Mouse (Mus musculus): ENCODE results near the gene Nsg2. TPM values are rescaled to one million over a fixed set of nuclear protein-coding genes. Genes with fewer than 3 reads are reported as not detected.

Gene Nsg2
- polyA plus RNA-seq, 1 experiment from 2014 or later: 2.8 TPM

DNA sequence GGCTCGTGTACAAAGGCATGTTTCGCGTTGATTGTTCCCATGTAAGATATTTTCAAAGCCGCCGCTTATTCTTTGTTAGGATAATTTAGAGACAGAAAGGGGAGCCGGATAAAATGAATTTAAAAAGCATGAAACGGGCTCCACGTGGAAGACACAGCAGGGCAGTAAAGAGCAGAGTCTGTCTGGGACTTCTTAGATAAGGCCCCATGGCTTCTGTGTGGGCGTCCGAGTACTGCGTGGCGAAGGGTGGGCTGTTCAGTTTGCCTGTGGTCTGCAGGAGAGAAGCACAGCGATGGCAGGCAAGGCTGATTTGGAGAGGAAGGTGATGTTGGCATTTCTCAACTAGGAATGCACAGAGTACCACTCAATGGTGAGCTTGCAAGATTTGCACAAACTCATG, 57.6 kb downstream of the Nsg2 start:
- Histone ChIP-seq H3K4me1 (no peaks in the 10 kb centered on the region), H3K27me3 (no peaks in the 10 kb centered on the region), H3K4me2 (no peak overlapping the region), H3K27ac (no peak overlapping the region), H3K36me3 (no peaks in the 10 kb centered on the region), H3K9ac (no peak overlapping the region), H3K9me3 (no peaks in the 10 kb centered on the region), H3K4me3 (no peak overlapping the region)
- WGBS: 85% methylated on average over 13 of the region's 13 CpGs
- ATAC-seq (ENCODE audit: borderline replicate concordance, extremely low read depth, low FRiP score, low TSS enrichment): no peak

DNA sequence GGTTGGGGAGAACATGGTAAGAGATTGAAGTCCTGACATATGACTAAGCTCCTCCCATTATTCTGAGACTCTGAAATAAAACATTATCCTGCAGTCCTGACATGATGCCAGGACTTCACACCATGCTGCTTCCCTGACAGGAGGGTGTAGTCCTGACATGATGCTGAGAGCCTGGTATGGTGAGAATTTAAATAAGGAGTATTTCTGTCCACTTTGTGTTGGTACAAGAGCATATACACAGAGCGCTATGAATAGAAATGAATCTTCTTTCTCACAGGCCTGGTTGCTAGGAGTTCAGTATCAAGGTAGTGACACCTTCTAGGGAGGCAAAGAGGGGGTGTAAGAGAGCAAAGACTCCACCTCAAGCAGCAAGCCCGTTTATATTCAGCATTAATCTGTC, 60.8 kb downstream of the Nsg2 start:
- no peak overlapping the region for H3K4me2 ChIP-seq
- H3K9ac ChIP-seq: no peak overlapping the region
- no peaks in the 10 kb centered on the region for H3K36me3 ChIP-seq
- WGBS: 60% methylated on average over 2 of the region's 2 CpGs
- no peaks in the 10 kb centered on the region for H3K27me3 ChIP-seq
- no peak overlapping the region for H3K4me3 ChIP-seq
- H3K4me1 ChIP-seq: no peaks in the 10 kb centered on the region
- H3K9me3 ChIP-seq: no peaks in the 10 kb centered on the region
- ATAC-seq (ENCODE audit: borderline replicate concordance, extremely low read depth, low FRiP score, low TSS enrichment): no peak
- no peak overlapping the region for H3K27ac ChIP-seq

DNA sequence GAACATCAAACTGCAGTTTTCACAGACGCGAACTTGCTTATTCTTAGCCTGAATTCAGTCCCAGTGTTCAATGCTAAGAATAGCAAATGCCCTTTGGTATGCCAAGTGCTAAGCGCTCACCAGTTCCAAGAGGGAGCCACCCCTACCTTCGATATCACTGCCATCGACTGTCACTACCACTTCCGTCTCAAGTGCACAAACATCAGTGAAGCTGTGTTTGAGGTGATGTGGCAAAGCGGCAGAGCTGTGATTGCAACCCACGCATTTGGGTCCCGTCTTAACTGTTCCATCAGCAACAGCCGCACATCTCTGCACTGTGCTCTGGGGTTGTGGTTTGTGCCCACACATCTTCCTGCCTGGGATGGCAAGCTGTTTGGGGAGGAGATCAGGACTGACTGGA, 61.6 kb downstream of the Nsg2 start:
- Histone ChIP-seq H3K4me2 (no peak overlapping the region), H3K27me3 (no peaks in the 10 kb centered on the region), H3K4me3 (no peak overlapping the region), H3K36me3 (no peaks in the 10 kb centered on the region), H3K9ac (no peak overlapping the region), H3K4me1 (no peaks in the 10 kb centered on the region), H3K27ac (no peak overlapping the region), H3K9me3 (no peaks in the 10 kb centered on the region)
- 68% methylated on average over 10 of the region's 10 CpGs for WGBS
- ATAC-seq (ENCODE audit: borderline replicate concordance, extremely low read depth, low FRiP score, low TSS enrichment): no peak

DNA sequence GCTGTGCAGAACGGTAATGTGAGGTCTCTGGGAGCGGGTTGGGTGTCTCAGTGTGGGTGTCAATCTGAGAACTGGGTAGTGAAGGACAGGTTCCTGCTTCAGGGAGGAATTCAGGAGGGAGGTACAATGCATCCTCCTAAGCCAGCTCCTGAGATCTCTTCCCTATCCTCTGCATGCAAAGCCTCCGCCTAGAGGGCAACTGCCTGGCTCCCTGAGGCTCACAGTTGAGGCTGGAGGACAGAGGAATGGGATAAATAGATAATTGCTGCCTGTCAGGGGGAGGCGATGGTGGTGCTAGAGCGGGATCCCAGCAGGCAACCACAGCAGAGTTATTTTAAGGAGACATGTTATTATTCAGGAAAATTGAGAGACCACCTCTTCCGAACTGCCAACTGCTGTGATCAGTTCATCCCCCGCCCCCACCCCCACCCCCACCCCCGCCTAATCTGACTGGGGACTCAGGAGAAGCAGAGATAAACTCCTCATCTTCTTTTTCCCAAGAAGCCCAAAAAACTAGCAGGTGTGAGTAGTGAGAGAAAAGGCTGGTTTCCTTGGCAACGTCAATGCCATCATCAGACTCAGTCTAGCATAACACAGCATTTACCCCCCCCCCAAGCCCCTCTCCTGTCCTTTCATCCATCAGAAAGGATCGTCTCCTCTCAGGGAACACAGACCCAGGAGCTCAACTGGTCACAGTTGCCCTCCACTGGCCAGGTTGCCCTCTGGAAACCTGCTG, 63.7 kb downstream of the Nsg2 start:
- ATAC-seq (ENCODE audit: borderline replicate concordance, extremely low read depth, low FRiP score, low TSS enrichment): no peak
- 17% methylated on average over 10 of the region's 10 CpGs for WGBS
- 0 out of 2 replicates have a peak, but pooled peaks cover 3% of the 10 kb centered on the region for H3K4me1 ChIP-seq
- no peaks in the 10 kb centered on the region for H3K9me3 ChIP-seq
- no peak overlapping the region for H3K9ac ChIP-seq
- H3K27me3 ChIP-seq: no peaks in the 10 kb centered on the region
- H3K4me3 ChIP-seq: no peak overlapping the region
- no peak overlapping the region for H3K27ac ChIP-seq
- no peaks in the 10 kb centered on the region for H3K36me3 ChIP-seq
- H3K4me2 ChIP-seq: no peak overlapping the region

DNA sequence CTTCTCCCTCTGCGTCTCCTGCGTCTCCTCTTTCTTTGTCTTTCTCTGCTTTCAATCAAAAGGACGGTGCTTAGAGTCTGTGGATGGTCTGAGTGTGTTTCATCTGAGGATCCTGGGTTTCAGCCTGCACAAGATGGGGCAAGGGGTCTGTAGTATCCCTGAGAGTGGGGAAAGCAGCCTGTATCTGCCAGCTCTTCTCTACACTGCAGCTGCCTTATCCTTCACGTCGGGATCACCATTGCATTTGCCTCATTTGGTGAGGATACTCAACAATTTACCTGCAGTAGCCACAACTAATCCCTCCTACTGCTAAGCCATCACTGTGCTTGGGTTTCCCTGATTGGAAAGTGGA, 64.2 kb downstream of the Nsg2 start:
- no peak overlapping the region for H3K4me3 ChIP-seq
- 24% methylated on average over 5 of the region's 5 CpGs for WGBS
- no peak for ATAC-seq (ENCODE audit: borderline replicate concordance, extremely low read depth, low FRiP score, low TSS enrichment)
- H3K4me2 ChIP-seq: no peak overlapping the region
- no peaks in the 10 kb centered on the region for H3K36me3 ChIP-seq
- H3K9ac ChIP-seq: no peak overlapping the region
- no peaks in the 10 kb centered on the region for H3K9me3 ChIP-seq
- H3K27ac ChIP-seq: no peak overlapping the region
- H3K27me3 ChIP-seq: no peaks in the 10 kb centered on the region
- H3K4me1 ChIP-seq: 0 out of 2 replicates have a peak, but pooled peaks cover 3% of the 10 kb centered on the region

DNA sequence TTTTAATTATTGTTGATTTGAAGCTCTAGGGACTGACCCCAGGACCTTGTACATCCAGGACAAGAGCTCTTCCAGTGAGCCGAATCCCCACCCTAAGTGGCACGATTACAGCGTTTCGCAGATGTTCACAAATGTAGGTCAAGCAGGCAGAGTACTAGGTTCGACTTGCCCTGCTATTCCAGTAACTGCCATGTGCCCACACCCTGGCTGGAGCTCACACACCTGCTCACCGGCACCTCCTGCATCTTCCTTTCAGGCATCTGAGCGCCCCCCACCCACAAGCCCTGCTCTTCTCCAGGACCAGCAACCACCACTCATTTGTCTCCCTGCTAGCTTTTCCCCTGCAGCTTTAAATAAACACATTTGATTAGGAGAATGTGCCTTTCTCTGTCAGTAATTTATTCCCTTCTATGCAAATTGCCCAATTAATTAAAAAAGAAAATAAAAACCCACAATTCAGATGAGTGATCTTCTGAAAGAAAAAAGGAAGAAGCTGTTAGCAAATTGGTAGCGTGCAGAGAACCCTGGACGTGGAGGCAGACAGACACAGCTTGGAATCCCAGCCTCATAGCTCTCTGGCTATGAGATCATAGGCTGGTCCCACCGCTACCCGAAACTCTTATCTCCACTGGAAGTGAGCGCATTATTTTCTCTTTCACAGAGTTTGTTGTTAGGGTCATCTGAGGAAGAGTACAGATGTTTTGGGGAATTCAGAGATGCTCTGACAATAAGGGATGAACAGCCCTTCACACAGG, 68.7 kb downstream of the Nsg2 start:
- ATAC-seq (ENCODE audit: borderline replicate concordance, extremely low read depth, low FRiP score, low TSS enrichment): no peak
- no peak overlapping the region for H3K4me3 ChIP-seq
- H3K27me3 ChIP-seq: 0 out of 2 replicates have a peak, but pooled peaks cover 4% of the 10 kb centered on the region
- no peak overlapping the region for H3K9ac ChIP-seq
- 48% methylated on average over 12 of the region's 12 CpGs for WGBS
- peaks cover 8% of the 10 kb centered on the region; the same call in 1 of the 2 replicates for H3K4me1 ChIP-seq
- no peak overlapping the region for H3K27ac ChIP-seq
- no peaks in the 10 kb centered on the region for H3K36me3 ChIP-seq
- H3K9me3 ChIP-seq: no peaks in the 10 kb centered on the region
- no peak overlapping the region for H3K4me2 ChIP-seq

DNA sequence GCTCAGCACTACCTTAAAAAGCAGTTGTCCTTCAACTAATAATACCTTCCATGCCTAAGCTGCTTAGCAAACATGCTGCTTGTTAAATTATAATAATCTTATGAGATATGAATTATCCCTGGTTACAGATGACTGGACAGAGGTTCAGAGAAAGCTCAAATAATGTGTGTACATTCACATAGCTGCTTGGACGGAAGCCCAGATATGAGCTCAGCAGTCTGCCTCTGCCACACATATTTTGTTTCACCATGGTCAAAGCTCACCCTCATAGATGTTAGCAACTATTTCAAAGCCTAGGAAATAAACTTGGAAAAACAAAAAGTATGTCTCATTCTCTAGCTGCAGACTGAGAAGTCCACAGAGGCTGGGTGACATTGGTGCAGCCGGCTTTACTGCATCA, 74.9 kb downstream of the Nsg2 start:
- WGBS: 30% methylated on average over 2 of the region's 2 CpGs
- Histone ChIP-seq H3K4me1 (peaks cover 15% of the 10 kb centered on the region), H3K4me3 (no peak overlapping the region), H3K9me3 (no peaks in the 10 kb centered on the region), H3K27ac (no peak overlapping the region), H3K9ac (no peak overlapping the region), H3K36me3 (no peaks in the 10 kb centered on the region), H3K27me3 (0 out of 2 replicates have a peak, but pooled peaks cover 2% of the 10 kb centered on the region), H3K4me2 (no peak overlapping the region)
- ATAC-seq (ENCODE audit: borderline replicate concordance, extremely low read depth, low FRiP score, low TSS enrichment): peak; percentile 87; the same call in 1 of the 2 replicates

DNA sequence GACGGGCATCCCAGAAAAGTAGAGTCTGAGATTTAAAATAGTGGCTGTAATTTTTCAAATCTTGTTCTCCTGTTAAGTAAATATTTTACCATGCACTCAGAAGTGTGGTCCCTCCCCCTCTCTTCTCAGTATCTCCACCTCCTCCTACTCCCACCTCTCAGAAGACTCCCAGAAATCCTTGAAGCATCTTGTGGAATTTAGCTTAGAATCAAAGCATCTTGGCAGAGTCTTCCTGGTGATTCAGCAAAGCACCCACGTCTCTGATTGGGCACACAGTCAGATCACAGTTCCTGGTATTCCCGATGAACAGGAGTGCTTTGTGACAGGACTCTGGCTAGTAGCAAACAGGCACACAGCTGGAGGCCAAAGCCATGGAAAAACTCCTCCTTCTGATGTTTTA, 83.2 kb downstream of the Nsg2 start:
- WGBS: 36% methylated on average over 3 of the region's 3 CpGs
- no peaks in the 10 kb centered on the region for H3K36me3 ChIP-seq
- peaks cover 4% of the 10 kb centered on the region; the same call in 1 of the 2 replicates for H3K4me1 ChIP-seq
- H3K27ac ChIP-seq: no peak overlapping the region
- no peak for ATAC-seq (ENCODE audit: borderline replicate concordance, extremely low read depth, low FRiP score, low TSS enrichment)
- no peak overlapping the region for H3K9ac ChIP-seq
- H3K4me2 ChIP-seq: no peak overlapping the region
- H3K27me3 ChIP-seq: no peaks in the 10 kb centered on the region
- H3K4me3 ChIP-seq: no peak overlapping the region
- H3K9me3 ChIP-seq: no peaks in the 10 kb centered on the region

DNA sequence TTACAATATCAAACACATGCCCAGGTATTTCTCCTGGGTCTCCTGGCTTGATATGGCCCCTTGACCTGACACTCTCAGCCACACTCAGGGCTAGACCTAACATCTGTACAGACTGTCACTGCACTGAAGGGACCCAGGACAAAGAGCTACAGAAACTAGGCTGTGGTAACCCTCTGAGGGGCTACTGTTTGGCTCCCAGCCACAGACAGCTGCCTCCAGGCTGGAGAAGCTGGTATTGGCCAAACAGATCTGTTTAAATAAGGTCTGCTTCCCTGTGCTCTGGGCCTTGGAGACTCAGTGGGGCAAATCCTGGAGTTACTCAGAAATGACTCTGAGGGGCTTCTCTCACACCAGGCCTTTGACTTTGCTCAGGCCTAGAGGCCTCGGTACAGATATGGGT, 86.3 kb downstream of the Nsg2 start:
- Histone ChIP-seq H3K36me3 (no peaks in the 10 kb centered on the region), H3K27ac (no peak overlapping the region), H3K4me1 (peaks cover 4% of the 10 kb centered on the region; the same call in 1 of the 2 replicates), H3K4me2 (no peak overlapping the region), H3K9ac (no peak overlapping the region), H3K27me3 (no peaks in the 10 kb centered on the region), H3K9me3 (no peaks in the 10 kb centered on the region), H3K4me3 (no peak overlapping the region)
- 88% methylated on average over 1 of the region's 1 CpGs for WGBS
- no peak; the same call in 1 of the 2 replicates for ATAC-seq (ENCODE audit: borderline replicate concordance, extremely low read depth, low FRiP score, low TSS enrichment)

DNA sequence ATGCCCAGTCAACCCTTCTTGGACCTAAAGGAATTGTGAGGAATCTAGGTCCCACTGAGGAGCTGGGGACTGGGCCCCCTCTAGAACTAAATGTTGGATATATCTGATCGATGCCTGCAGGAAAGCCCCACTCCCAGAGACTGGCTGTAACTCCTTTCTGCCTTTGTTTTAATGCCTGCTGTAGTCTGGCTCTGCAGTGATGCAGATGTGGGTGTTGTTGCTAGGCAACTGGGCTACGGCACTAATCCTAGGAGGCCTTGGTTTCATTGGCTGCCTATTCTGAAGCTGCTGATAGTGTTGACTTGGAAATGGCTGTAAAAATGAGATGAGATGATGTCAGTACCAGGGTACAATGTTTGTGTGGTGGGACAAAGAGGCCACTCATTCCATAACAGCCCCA, 87.1 kb downstream of the Nsg2 start:
- WGBS: 29% methylated on average over 2 of the region's 2 CpGs
- no peak overlapping the region for H3K4me2 ChIP-seq
- H3K4me3 ChIP-seq: no peak overlapping the region
- H3K36me3 ChIP-seq: no peaks in the 10 kb centered on the region
- H3K27me3 ChIP-seq: no peaks in the 10 kb centered on the region
- H3K27ac ChIP-seq: no peak overlapping the region
- H3K9me3 ChIP-seq: no peaks in the 10 kb centered on the region
- H3K9ac ChIP-seq: no peak overlapping the region
- peaks cover 4% of the 10 kb centered on the region; the same call in 1 of the 2 replicates for H3K4me1 ChIP-seq
- no peak for ATAC-seq (ENCODE audit: borderline replicate concordance, extremely low read depth, low FRiP score, low TSS enrichment)

DNA sequence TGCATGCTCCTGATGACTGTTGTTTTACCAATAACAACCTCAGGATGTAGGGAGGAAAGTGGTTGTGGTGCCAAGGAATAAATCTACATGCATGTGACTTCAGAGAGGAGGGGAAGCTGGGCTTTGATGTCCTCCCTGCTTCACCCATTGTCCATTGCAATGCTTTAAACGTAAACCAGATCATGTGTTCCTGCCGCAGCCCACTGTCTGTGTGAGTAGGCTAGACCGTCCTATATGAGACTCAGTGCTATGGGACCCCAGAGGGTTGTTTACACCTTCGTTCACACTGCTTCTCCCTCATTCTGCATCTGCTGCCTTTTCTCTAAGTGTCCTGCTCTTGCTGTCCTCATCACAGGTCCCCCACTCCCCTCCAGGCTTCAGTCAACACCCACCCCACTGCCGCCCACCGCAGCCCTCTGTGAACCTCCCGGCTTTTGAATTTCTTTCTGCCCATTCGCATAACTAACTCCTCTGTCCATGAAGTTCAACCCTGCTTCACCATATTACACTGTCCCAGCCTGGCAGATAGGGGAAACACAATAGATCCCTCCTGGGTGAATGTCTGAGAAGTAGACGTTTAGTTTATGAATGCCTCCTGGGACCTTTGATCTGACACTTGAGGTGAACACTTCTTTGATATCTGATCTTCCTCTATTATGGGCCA, 87.6 kb downstream of the Nsg2 start:
- ATAC-seq (ENCODE audit: borderline replicate concordance, extremely low read depth, low FRiP score, low TSS enrichment): no peak
- no peaks in the 10 kb centered on the region for H3K27me3 ChIP-seq
- no peaks in the 10 kb centered on the region for H3K9me3 ChIP-seq
- H3K36me3 ChIP-seq: no peaks in the 10 kb centered on the region
- WGBS: 73% methylated on average over 9 of the region's 9 CpGs
- H3K4me2 ChIP-seq: no peak overlapping the region
- H3K4me3 ChIP-seq: no peak overlapping the region
- peaks cover 3% of the 10 kb centered on the region; the same call in 1 of the 2 replicates for H3K4me1 ChIP-seq
- no peak overlapping the region for H3K9ac ChIP-seq
- H3K27ac ChIP-seq: no peak overlapping the region

DNA sequence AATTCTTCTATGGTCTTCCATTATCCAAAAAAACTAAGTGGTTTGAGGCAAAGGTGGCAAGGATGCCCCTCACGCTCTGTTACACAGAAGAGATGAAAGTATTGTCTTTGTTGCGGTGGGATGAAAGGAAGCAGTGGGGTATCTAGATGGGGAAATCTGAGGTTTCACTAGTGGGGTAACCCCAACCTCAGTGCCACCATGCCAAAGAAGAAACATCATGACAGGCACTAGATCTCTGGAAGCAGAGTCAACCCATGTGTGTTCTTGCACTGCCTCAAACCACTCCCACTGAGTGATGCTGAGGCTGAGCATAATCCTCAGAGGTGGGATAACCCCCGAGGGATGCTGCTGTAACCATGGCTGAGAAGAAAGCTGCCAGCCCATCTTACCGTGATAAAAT, 95.5 kb downstream of the Nsg2 start:
- Histone ChIP-seq H3K9ac (no peak overlapping the region), H3K4me3 (no peak overlapping the region), H3K4me1 (no peaks in the 10 kb centered on the region), H3K4me2 (no peak overlapping the region), H3K36me3 (no peaks in the 10 kb centered on the region), H3K27ac (no peak overlapping the region), H3K9me3 (no peaks in the 10 kb centered on the region), H3K27me3 (no peaks in the 10 kb centered on the region)
- ATAC-seq (ENCODE audit: borderline replicate concordance, extremely low read depth, low FRiP score, low TSS enrichment): no peak
- 69% methylated on average over 4 of the region's 4 CpGs for WGBS
